Mouse (Mus musculus) left cerebral cortex, adult 18-20 months (tissue): ENCODE data around the gene Adgre5. TPM values are rescaled to one million over a fixed set of nuclear protein-coding genes. Genes with fewer than 3 reads are reported as not detected.
A peak's percentile ranks its signal among the peaks of the same experiment; 100 is the strongest.

Experiments
- DNase-seq, 2 experiments: peaks; one replicate each; pipeline ENCODE4 v3.0.0; 2021 to 2022; ENCODE audit warnings: low spot score in 2 of 2, mixed read lengths in 1 of 2
- total RNA-seq, 2 experiments: library from RNA; stranded (reverse); gene quantifications; 2 replicates each; pipeline ENCODE4 v1.2.3; 2021

The Adgre5 gene
- total RNA-seq, 2 experiments from 2014 or later = 11.8 TPM

- no peak for DNase-seq
Observed at GRCm38 (mm10) chr8:83756273-83756672, 15.1 kb upstream of the Adgre5 start.

- DNase-seq = no peak
Observed at GRCm38 (mm10) chr8:83754149-83754548, 13.0 kb upstream of the Adgre5 start.

GRCm38 (mm10) chr8:83749265-83749664 lies 8.1 kb upstream of the Adgre5 start:
- DNase-seq = no peak

GRCm38 (mm10) chr8:83748708-83749107 lies 7.6 kb upstream of the Adgre5 start:
- no peak for DNase-seq

- peak; percentile 29 to 50 for DNase-seq
Observed at GRCm38 (mm10) chr8:83747661-83748346, 6.7 kb upstream of the Adgre5 start.

- DNase-seq = no peak
Observed at GRCm38 (mm10) chr8:83744070-83744469, 2.9 kb upstream of the Adgre5 start.

- no peak for DNase-seq
Observed at GRCm38 (mm10) chr8:83742968-83743367, 1.8 kb upstream of the Adgre5 start.

GRCm38 (mm10) chr8:83741849-83742655 lies 926 bp upstream of the Adgre5 start:
- DNase-seq = no peak

GRCm38 (mm10) chr8:83740586-83740975 lies 545 bp downstream of the Adgre5 start:
- DNase-seq = no peak

GRCm38 (mm10) chr8:83739711-83740468 lies 1.2 kb downstream of the Adgre5 start:
- DNase-seq = no peak

- no peak for DNase-seq
Observed at GRCm38 (mm10) chr8:83738949-83739710, 2.0 kb downstream of the Adgre5 start.

- no peak for DNase-seq
Observed at GRCm38 (mm10) chr8:83737852-83738562, 3.1 kb downstream of the Adgre5 start.

- DNase-seq = no peak
Observed at GRCm38 (mm10) chr8:83737346-83737745, 3.8 kb downstream of the Adgre5 start.

GRCm38 (mm10) chr8:83736681-83737080 lies 4.4 kb downstream of the Adgre5 start:
- no peak for DNase-seq

GRCm38 (mm10) chr8:83732919-83733318 lies 8.2 kb downstream of the Adgre5 start:
- DNase-seq = no peak

- DNase-seq = no peak
Observed at GRCm38 (mm10) chr8:83731906-83732305, 9.2 kb downstream of the Adgre5 start.

GRCm38 (mm10) chr8:83729009-83729807 lies 11.9 kb downstream of the Adgre5 start:
- no peak for DNase-seq

- DNase-seq = no peak
Observed at GRCm38 (mm10) chr8:83725521-83726102, 15.5 kb downstream of the Adgre5 start.
